Mouse (Mus musculus) neural tube, embryonic 11.5 days (tissue): ENCODE measurements around the gene Rpl10a. TPM values are rescaled to one million over a fixed set of nuclear protein-coding genes. Genes with fewer than 3 reads are reported as not detected.
"Not testable (repeated sequence)": the region's sequence is repeated elsewhere in the genome, so short reads cannot be mapped to it uniquely, and the experiment has no call there.

Experiments used
- ATAC-seq: fragments of 200-750 bp; cut with Nextera tagmentation; 2 replicates; pipeline ENCODE4 v1.8.0; 2017; ENCODE audit warnings: moderate number of reproducible peaks, mild to moderate bottlenecking, moderate TSS enrichment, moderate library complexity; ENCODE audit not compliant: insufficient read depth, low FRiP score, low TSS enrichment
- DNase-seq: peaks from one replicate; pipeline ENCODE4 v3.0.0-alpha.2; 2015; ENCODE audit warnings: low spot score
- H3K27ac ChIP-seq: fragments of 300-500 bp; sonication (generic); 2 replicates; pipeline ENCODE4 v1.5.1; 2014; ENCODE audit warnings: low read depth, mild to moderate bottlenecking, low read length
- H3K27me3 ChIP-seq: fragments of 300-500 bp; sonication (generic); 2 replicates; pipeline ENCODE4 v1.6.1; 2014; ENCODE audit warnings: mild to moderate bottlenecking, low read length, mixed read lengths; ENCODE audit not compliant: control insufficient read depth, insufficient read depth
- H3K36me3 ChIP-seq: fragments of 300-500 bp; sonication (generic); 2 replicates; pipeline ENCODE4 v1.6.1; 2014; ENCODE audit warnings: mild to moderate bottlenecking, low read length, moderate library complexity, mixed read lengths; ENCODE audit not compliant: control insufficient read depth, insufficient read depth
- H3K4me1 ChIP-seq: fragments of 300-500 bp; sonication (generic); 2 replicates; pipeline ENCODE4 v1.6.1; 2014; ENCODE audit warnings: low read length, mixed read lengths; ENCODE audit not compliant: control insufficient read depth, insufficient read depth
- H3K4me2 ChIP-seq: fragments of 300-500 bp; sonication (generic); 2 replicates; pipeline ENCODE4 v1.6.1; 2014; ENCODE audit warnings: low read depth, mild to moderate bottlenecking, moderate library complexity
- H3K4me3 ChIP-seq: fragments of 300-500 bp; sonication (generic); 2 replicates; pipeline ENCODE4 v1.5.1; 2014; ENCODE audit warnings: low read depth, low read length
- H3K9ac ChIP-seq: fragments of 300-500 bp; sonication (generic); 2 replicates; pipeline ENCODE4 v1.6.1; 2014; ENCODE audit warnings: mild to moderate bottlenecking, low read length
- H3K9me3 ChIP-seq: fragments of 300-500 bp; sonication (generic); 2 replicates; pipeline ENCODE4 v1.6.1; 2016; ENCODE audit warnings: low read length; ENCODE audit not compliant: control insufficient read depth
- WGBS: fragments of 180-500 bp; shearing (Covaris S2); extraction: QIAGEN DNeasy Blood & Tissue Kit; methylation state at CpG from one replicate; pipeline ENCODE4 v1.1.7; 2014; 5-methylcytosine and 5-hydroxymethylcytosine counted together
- polyA plus RNA-seq: library from polyadenylated mRNA; unstranded; fragments of >200 nt; fragmentation: Nextera tagmentation; extraction: Ambion mirVana; gene quantifications from 2 replicates; pipeline ENCODE4 v1.2.1, GENCODE M21; 2014

Rpl10a gene
- polyA plus RNA-seq, 1 experiment from 2014 or later, result 478 TPM

DNA sequence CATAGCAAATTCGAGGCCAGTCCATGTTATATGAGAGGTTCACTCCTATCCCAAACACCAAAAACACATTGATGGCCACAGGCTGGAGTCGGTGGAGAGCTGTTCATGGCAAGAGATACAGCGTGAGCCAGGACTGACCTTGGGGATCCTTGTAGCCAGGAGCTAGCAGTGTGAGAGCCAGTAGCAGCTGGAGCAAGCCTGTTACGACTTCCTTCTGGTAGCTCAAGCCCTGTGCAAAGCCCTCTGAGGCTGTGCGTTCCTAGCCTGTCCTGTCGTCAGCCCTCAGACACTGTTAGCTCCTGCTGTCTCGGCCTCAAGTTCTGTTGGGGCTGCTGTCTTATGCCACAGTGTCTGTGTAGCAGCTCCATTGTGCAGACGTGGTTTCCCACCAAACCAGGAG lies 4.5 kb upstream of the Rpl10a start:
- 90% methylated on average over 8 of the region's 8 CpGs for WGBS
- ATAC-seq, result no peak
- 0 out of 2 replicates have a peak, but pooled peaks cover 3% of the 10 kb centered on the region for H3K36me3 ChIP-seq

GRCm38 (mm10) chr17:28324416-28324815 lies 3.9 kb upstream of the Rpl10a start:
- H3K4me2 ChIP-seq, H3K36me3 ChIP-seq, H3K27ac ChIP-seq, ATAC-seq, H3K9me3 ChIP-seq, H3K4me3 ChIP-seq, H3K27me3 ChIP-seq, H3K4me1 ChIP-seq, DNase-seq, H3K9ac ChIP-seq: not testable (repeated sequence)
- WGBS, result 92% methylated on average over 7 of the region's 7 CpGs

More for the DNA sequence above, 4.5 kb upstream of the Rpl10a start:
- Histone ChIP-seq H3K27ac (no peak overlapping the region), H3K9ac (no peak overlapping the region), H3K4me2 (no peak overlapping the region), H3K9me3 (no peaks in the 10 kb centered on the region), H3K4me3 (no peak overlapping the region), H3K27me3 (no peaks in the 10 kb centered on the region), H3K4me1 (peaks cover 6% of the 10 kb centered on the region)
- no peak for DNase-seq

DNA sequence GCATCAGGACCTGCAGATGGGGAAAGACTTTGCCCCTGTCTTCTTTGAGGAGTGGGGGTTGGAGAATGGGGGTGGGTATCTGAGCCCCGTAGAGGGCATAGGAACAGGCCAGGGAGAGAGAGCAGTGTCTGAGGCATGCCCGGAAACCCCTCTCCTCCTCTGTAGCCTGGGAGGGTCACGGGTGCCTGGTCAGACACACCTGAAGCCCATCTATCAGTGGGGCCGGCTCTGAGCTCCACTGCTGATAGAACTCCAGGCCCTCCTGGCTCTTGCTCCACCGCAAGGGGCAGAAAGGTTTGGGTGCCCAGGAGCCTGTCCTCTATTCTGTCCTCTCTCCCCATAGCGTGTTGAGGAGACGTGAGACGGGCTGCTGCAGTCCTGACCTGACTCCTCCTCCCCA lies 2.5 kb upstream of the Rpl10a start:
- Histone ChIP-seq H3K4me1 (peaks cover 15% of the 10 kb centered on the region), H3K9me3 (no peaks in the 10 kb centered on the region), H3K4me3 (no peak overlapping the region), H3K36me3 (peaks cover 5% of the 10 kb centered on the region), H3K9ac (no peak overlapping the region), H3K27me3 (no peaks in the 10 kb centered on the region), H3K27ac (no peak overlapping the region), H3K4me2 (no peak overlapping the region)
- DNase-seq (no peak), ATAC-seq (no peak)
- 97% methylated on average over 8 of the region's 8 CpGs for WGBS

DNA sequence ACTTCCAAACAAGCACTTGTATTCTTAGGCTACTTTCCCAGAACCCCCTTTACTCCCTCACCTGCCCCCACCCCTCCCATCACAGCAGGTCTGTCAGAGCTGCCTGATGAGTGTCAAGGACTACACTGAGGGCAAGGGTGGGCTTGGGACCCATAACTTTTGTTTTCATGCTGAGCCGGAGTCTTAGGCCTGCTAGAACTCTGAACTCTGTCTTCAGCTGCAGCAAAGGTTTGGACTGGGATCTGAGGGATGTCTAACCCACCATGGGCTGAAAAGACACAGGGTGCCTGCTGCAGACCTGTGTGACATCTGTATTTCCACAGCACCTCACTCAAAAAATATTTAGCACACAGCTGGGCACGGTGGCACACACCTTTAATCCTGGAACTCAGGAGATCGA lies 1.3 kb upstream of the Rpl10a start:
- H3K36me3 ChIP-seq, result peaks cover 4% of the 10 kb centered on the region
- WGBS, result 90% methylated on average over 3 of the region's 3 CpGs

DNA sequence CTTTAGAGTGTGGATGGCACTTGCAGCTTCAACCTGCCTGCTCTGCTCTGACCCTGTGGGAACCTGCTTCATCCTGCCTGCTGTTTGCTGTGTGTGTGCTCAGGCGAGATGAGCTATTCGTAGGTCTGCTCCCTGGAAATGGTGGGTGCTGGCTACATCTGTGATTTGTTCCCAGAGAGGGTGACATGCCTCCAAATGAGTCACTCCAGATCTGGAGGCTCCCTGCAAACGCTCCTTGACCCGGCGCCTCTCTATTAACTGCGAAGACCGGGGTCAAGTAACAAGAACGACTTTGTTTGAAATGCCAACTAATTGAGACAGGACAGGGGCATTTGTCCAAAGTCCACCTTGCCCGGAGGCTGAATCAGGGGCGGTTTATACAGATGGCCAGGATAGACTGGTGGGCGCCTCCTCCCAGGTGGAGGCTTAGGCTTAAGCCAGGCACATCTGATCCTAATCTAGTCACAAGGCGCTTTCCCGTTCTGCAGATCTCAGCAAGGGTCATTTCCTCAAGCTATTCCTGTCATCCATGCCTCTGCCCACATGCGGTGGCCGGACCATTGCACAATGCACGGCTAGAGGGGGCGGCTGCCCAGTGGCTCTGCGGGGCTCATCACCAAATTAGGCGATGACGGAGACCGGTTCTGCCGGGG lies 472 bp upstream of the Rpl10a start:
- peaks cover 4% of the 10 kb centered on the region for H3K36me3 ChIP-seq
- H3K4me1 ChIP-seq, result peaks cover 15% of the 10 kb centered on the region
- H3K9me3 ChIP-seq, result no peaks in the 10 kb centered on the region
- H3K4me3 ChIP-seq, result peak overlapping the region; percentile 96
- H3K4me2 ChIP-seq, result peak overlapping the region; percentile 91
- H3K27me3 ChIP-seq, result no peaks in the 10 kb centered on the region
- WGBS, result 10% methylated on average over 22 of the region's 22 CpGs
- ATAC-seq (peak; percentile 56), DNase-seq (peak; percentile 32)
- H3K9ac ChIP-seq, result peak overlapping the region; percentile 99
- H3K27ac ChIP-seq, result peak overlapping the region; percentile 93

More for the DNA sequence above, 1.3 kb upstream of the Rpl10a start:
- Histone ChIP-seq H3K4me1 (peaks cover 15% of the 10 kb centered on the region), H3K9ac (no peak overlapping the region), H3K4me2 (no peak overlapping the region), H3K27ac (no peak overlapping the region), H3K27me3 (no peaks in the 10 kb centered on the region), H3K9me3 (no peaks in the 10 kb centered on the region), H3K4me3 (no peak overlapping the region)
- ATAC-seq (no peak), DNase-seq (no peak)

GRCm38 (mm10) chr17:28328946-28329345 lies 675 bp downstream of the Rpl10a start:
- H3K4me1 ChIP-seq, result peaks cover 19% of the 10 kb centered on the region
- H3K9me3 ChIP-seq, result no peaks in the 10 kb centered on the region
- H3K27me3 ChIP-seq, result no peaks in the 10 kb centered on the region
- ATAC-seq, result peak; percentile 32; the same call in 1 of the 2 replicates
- peak overlapping the region; percentile 99 for H3K9ac ChIP-seq
- H3K27ac ChIP-seq, result peak overlapping the region; percentile 93
- H3K36me3 ChIP-seq, result peaks cover 2% of the 10 kb centered on the region
- H3K4me2 ChIP-seq, result peak overlapping the region; percentile 91
- peak overlapping the region; percentile 96 for H3K4me3 ChIP-seq
- no peak for DNase-seq
- 0% methylated on average over 25 of the region's 25 CpGs for WGBS

DNA sequence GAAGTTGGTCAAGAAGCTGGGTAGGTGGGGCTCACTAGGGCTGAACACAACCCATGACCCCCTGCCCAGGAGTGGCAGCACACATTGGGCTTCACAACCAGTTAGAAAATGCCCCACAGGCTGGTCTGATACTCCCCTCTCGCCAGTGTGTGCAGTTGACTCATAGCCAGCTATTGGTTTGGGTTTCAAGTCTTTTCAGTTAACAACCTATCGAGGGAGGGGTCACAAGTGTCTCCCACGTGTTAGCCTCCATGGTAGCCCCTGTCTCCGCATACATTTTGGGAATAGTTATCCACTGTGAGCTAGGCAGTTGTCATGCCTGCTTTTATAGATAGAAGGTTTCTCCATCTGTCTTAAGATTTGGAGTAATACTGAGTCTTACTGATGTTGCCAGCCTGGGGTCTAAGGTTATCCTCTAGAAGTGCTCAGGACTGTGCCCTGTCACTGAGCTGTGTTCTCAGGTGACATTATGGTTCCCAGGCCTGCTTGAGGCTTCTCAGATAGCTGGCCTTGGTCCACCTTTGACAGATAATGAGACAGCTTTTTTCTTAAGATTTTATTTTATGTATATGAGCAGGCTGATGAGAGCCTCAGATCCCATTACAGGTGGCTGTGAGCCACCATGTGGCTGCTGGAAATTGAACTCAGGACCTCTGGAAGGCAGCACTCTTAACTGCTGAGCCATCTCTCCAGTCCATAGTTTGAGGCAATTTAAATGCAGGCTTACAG lies 1.4 kb downstream of the Rpl10a start:
- peak overlapping the region; percentile 96 for H3K4me3 ChIP-seq
- WGBS, result 13% methylated on average over 4 of the region's 4 CpGs
- DNase-seq (no peak), ATAC-seq (no peak)
- H3K36me3 ChIP-seq, result peaks cover 2% of the 10 kb centered on the region
- H3K27me3 ChIP-seq, result no peaks in the 10 kb centered on the region
- peak overlapping the region; percentile 99 for H3K9ac ChIP-seq
- no peak overlapping the region for H3K27ac ChIP-seq
- peak overlapping the region; percentile 91 for H3K4me2 ChIP-seq
- peaks cover 19% of the 10 kb centered on the region for H3K4me1 ChIP-seq
- no peaks in the 10 kb centered on the region for H3K9me3 ChIP-seq

- WGBS, result 49% methylated on average over 2 of the region's 2 CpGs
- Histone ChIP-seq H3K36me3 (peaks cover 2% of the 10 kb centered on the region), H3K4me1 (peaks cover 19% of the 10 kb centered on the region), H3K27ac (no peak overlapping the region), H3K9ac (peak overlapping the region; percentile 99; the same call in 1 of the 2 replicates), H3K4me2 (peak overlapping the region; percentile 91), H3K9me3 (no peaks in the 10 kb centered on the region), H3K4me3 (peak overlapping the region; percentile 96), H3K27me3 (no peaks in the 10 kb centered on the region)
- ATAC-seq (no peak), DNase-seq (no peak)
These were observed 1.9 kb downstream of the Rpl10a start for GRCm38 (mm10) chr17:28330232-28330546.

GRCm38 (mm10) chr17:28330590-28330989 lies 2.3 kb downstream of the Rpl10a start:
- not testable (repeated sequence) for DNase-seq, H3K36me3 ChIP-seq, ATAC-seq, H3K27me3 ChIP-seq, H3K9ac ChIP-seq, H3K27ac ChIP-seq, H3K4me2 ChIP-seq, H3K9me3 ChIP-seq, H3K4me3 ChIP-seq
- H3K4me1 ChIP-seq, result peaks cover 19% of the 10 kb centered on the region
- 62% methylated on average over 6 of the region's 8 CpGs for WGBS
